Mouse (Mus musculus): Measurements from ENCODE around the gene Rae1. TPM values are rescaled to one million over a fixed set of nuclear protein-coding genes. Genes with fewer than 3 reads are reported as not detected.

Rae1 gene
- polyA plus RNA-seq (2012; ENCODE audit: low replicate concordance), result 43.8 and 49.7 TPM in 2 replicates

GRCm38 (mm10) chr2:172999630-173000284, at the start of gene Rae1:
Gene Rae1 (plus strand): TSS chr2:173000117.

GRCm38 (mm10) chr2:172977409-172978130, 22.3 kb upstream of the Rae1 start, which contains the start of gene Spo11:
Gene Spo11 (plus strand): TSS chr2:172977700.

GRCm38 (mm10) chr2:173020430-173020829, 20.5 kb downstream of the Rae1 start, which contains the start of gene Rbm38:
Gene Rbm38 (plus strand): TSS chr2:173020498.

Other genes with a start within 250 kb of the Rae1 start
- 0.18 and 1.8 TPM in 2 replicates for gene Bmp7, start 59.8 kb upstream of the Rae1 start, polyA plus RNA-seq (2012; ENCODE audit: low replicate concordance)
- gene Spo11, start 22.4 kb upstream of the Rae1 start, polyA plus RNA-seq (2012; ENCODE audit: low replicate concordance), result 0.10 TPM in 1 of 2 replicates, not detected in the other
- 710 and 1,488 TPM in 2 replicates for gene Rbm38, start 20.4 kb downstream of the Rae1 start, polyA plus RNA-seq (2012; ENCODE audit: low replicate concordance)
- not detected in 2 replicates for gene Ctcfl, start 119.4 kb downstream of the Rae1 start, polyA plus RNA-seq (2012; ENCODE audit: low replicate concordance)
- not detected in 2 replicates for gene Pck1, start 152.9 kb downstream of the Rae1 start, polyA plus RNA-seq (2012; ENCODE audit: low replicate concordance)
- gene Zbp1, start 218.8 kb downstream of the Rae1 start, polyA plus RNA-seq (2012; ENCODE audit: low replicate concordance), result 1.6 and 3.8 TPM in 2 replicates

All from leukemia stem cell, adult 10-12 weeks (primary cell).